Mouse (Mus musculus) myocyte (in vitro differentiated cells): ENCODE data around the gene Zbtb14. TPM values are rescaled to one million over a fixed set of nuclear protein-coding genes. Genes with fewer than 3 reads are reported as not detected.

Source experiments
- H3K27me3 ChIP-seq: one replicate; pipeline ENCODE4 v1.6.1; 2011; ENCODE audit not compliant: control insufficient read depth, insufficient read depth, insufficient read length
- H3K36me3 ChIP-seq: one replicate; pipeline ENCODE4 v1.6.1; 2011; ENCODE audit not compliant: control insufficient read depth, insufficient read depth
- H3K4me2 ChIP-seq: one replicate; pipeline ENCODE4 v1.6.1; 2011; ENCODE audit warnings: low read depth, control low read depth
- H3K4me3 ChIP-seq: one replicate; pipeline ENCODE4 v1.5.1; 2011; ENCODE audit warnings: mild to moderate bottlenecking, control low read depth, moderate library complexity
- H3K79me2 ChIP-seq: one replicate; pipeline ENCODE4 v1.6.1; 2011; ENCODE audit not compliant: control insufficient read depth, insufficient read depth
- H3ac ChIP-seq: one replicate; pipeline ENCODE4 v1.6.1; 2011; ENCODE audit not compliant: control insufficient read depth, insufficient read length
- CEBPB ChIP-seq: IDR thresholded peaks from 2 replicates; pipeline ENCODE4 v1.6.1; 2011; ENCODE audit warnings: mild to moderate bottlenecking, moderate library complexity; ENCODE audit not compliant: poor library complexity, insufficient read depth, severe bottlenecking
- E2F4 ChIP-seq: IDR thresholded peaks from one replicate; pipeline ENCODE4 v1.6.1; 2011; ENCODE audit warnings: mild to moderate bottlenecking, control low read depth, moderate library complexity; ENCODE audit not compliant: insufficient read depth
- MAX ChIP-seq: IDR thresholded peaks from one replicate; pipeline ENCODE4 v1.6.1; 2011; ENCODE audit warnings: low read depth, mild to moderate bottlenecking, control low read depth
- MYOD1 ChIP-seq, 3 experiments: IDR thresholded peaks; one replicate each; pipeline ENCODE4 v1.6.1; 2011; ENCODE audit warnings: control low read depth in 2 of 3, low read depth in 2 of 3, mild to moderate bottlenecking in 2 of 3, moderate library complexity in 1 of 3; ENCODE audit not compliant: insufficient read length in 2 of 3, control insufficient read depth in 1 of 3
- MYOG ChIP-seq, 3 experiments: IDR thresholded peaks; one replicate each; pipeline ENCODE4 v1.6.1; 2011; ENCODE audit warnings: control low read depth in 2 of 3, low read depth in 2 of 3, mild to moderate bottlenecking in 2 of 3; ENCODE audit not compliant: insufficient read length in 2 of 3, control insufficient read depth in 1 of 3, insufficient read depth in 1 of 3
- POLR2A ChIP-seq: IDR thresholded peaks from one replicate; pipeline ENCODE4 v1.6.1; 2011; ENCODE audit warnings: low read depth, mild to moderate bottlenecking, control low read depth, moderate library complexity; ENCODE audit not compliant: insufficient read length
- POLR2AphosphoS2 ChIP-seq: IDR thresholded peaks from one replicate; pipeline ENCODE4 v1.6.1; 2011; ENCODE audit warnings: low read depth, control low read depth; ENCODE audit not compliant: insufficient read length
- REST ChIP-seq: IDR thresholded peaks from one replicate; pipeline ENCODE4 v1.6.1; 2011; ENCODE audit warnings: mild to moderate bottlenecking, control low read depth, moderate library complexity; ENCODE audit not compliant: insufficient read depth, insufficient read length
- SRF ChIP-seq: IDR thresholded peaks from one replicate; pipeline ENCODE4 v1.6.1; 2011; ENCODE audit warnings: low read depth; ENCODE audit not compliant: control insufficient read depth, insufficient read length
- TCF12 ChIP-seq: IDR thresholded peaks from one replicate; pipeline ENCODE4 v1.6.1; 2011; ENCODE audit warnings: mild to moderate bottlenecking, control low read depth; ENCODE audit not compliant: poor library complexity, insufficient read depth, severe bottlenecking
- TCF3 ChIP-seq: IDR thresholded peaks from one replicate; pipeline ENCODE4 v1.6.1; 2011; ENCODE audit warnings: low read depth, control low read depth; ENCODE audit not compliant: insufficient read length
- USF1 ChIP-seq: IDR thresholded peaks from one replicate; pipeline ENCODE4 v1.6.1; 2011; ENCODE audit warnings: low read depth, mild to moderate bottlenecking, control low read depth, moderate library complexity
- polyA plus RNA-seq: library from polyadenylated mRNA; unstranded; fragments of >200 nt; fragmentation: generic; extraction: Trizol; gene quantifications from one replicate; pipeline ENCODE4 v1.2.1, GENCODE M21; 2012; ENCODE audit warnings: missing spikeins

Zbtb14 gene
- polyA plus RNA-seq, 1 experiment, result 3.8 TPM

DNA sequence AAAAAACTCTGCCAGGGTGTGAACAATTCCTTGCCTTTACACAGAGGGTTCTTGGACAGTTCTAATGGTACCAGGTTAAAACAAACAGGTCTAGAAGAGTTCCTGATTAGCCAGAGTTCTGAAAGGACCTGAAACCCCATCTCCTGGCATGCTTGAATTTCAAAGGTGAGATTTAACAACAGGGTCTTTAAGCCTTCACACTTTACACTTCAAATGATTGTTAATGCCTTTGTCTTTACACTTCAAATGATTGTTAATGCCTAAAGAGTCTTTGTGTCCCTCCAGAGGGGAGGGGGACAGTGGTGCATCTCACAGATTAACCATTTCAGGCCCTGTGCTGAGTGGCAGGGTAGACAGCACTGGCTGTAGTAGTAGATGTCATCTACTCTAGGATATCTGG lies 15.2 kb downstream of the Zbtb14 start:
- Histone ChIP-seq H3K79me2 (no peaks in the 10 kb centered on the region), H3K4me2 (no peak overlapping the region), H3K36me3 (no peaks in the 10 kb centered on the region), H3K27me3 (no peaks in the 10 kb centered on the region), H3K4me3 (no peak overlapping the region), H3ac (no peak overlapping the region)
- no peak for TF ChIP-seq POLR2A
- TF ChIP-seq SRF, result no peak
- no peak for TF ChIP-seq MAX
- TF ChIP-seq TCF3, result no peak
- no peak for TF ChIP-seq REST
- TF ChIP-seq MYOD1 (IDR thresholded peaks at IDR 0.05; ENCODE audit: control insufficient read depth in 1 of 3, insufficient read length in 2 of 3, low read depth in 2 of 3), result no peak
- no peak for TF ChIP-seq CEBPB
- TF ChIP-seq TCF12, result no peak

DNA sequence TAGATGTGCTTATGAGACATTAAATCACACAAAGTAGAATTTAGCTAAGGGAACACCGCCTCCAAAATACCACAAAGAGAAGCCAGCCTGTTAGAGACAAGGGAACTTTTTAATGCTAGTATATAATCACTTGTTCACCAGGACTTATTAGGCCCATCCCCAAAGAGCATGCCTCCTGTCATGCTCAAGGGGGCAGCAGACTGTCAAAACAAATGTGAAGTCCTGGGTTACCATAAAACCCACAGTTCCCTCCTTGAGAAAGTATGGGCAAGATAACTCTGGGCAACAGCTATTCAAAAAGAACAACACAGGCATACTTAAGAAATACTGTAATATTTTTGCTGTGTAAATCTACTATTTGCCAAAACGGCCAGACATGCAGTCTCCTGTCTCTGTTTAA lies 18.3 kb downstream of the Zbtb14 start:
- no peak for TF ChIP-seq POLR2A
- TF ChIP-seq MYOG (IDR thresholded peaks at IDR 0.05; ENCODE audit: control insufficient read depth in 1 of 3, insufficient read depth in 1 of 3, insufficient read length in 2 of 3, low read depth in 2 of 3), result no peak
- no peak for TF ChIP-seq E2F4
- TF ChIP-seq MYOD1 (IDR thresholded peaks at IDR 0.05; ENCODE audit: control insufficient read depth in 1 of 3, insufficient read length in 2 of 3, low read depth in 2 of 3), result no peak
- no peak for TF ChIP-seq SRF
- TF ChIP-seq TCF12, result no peak
- TF ChIP-seq POLR2AphosphoS2, result no peak
- TF ChIP-seq CEBPB, result no peak
- no peak for TF ChIP-seq REST
- TF ChIP-seq USF1, result no peak
- no peak for TF ChIP-seq TCF3
- no peak for TF ChIP-seq MAX
- H3K27me3 ChIP-seq, result no peaks in the 10 kb centered on the region
- no peak overlapping the region for H3K4me3 ChIP-seq
- no peak overlapping the region for H3ac ChIP-seq
- H3K79me2 ChIP-seq, result no peaks in the 10 kb centered on the region
- H3K4me2 ChIP-seq, result no peak overlapping the region
- H3K36me3 ChIP-seq, result no peaks in the 10 kb centered on the region

DNA sequence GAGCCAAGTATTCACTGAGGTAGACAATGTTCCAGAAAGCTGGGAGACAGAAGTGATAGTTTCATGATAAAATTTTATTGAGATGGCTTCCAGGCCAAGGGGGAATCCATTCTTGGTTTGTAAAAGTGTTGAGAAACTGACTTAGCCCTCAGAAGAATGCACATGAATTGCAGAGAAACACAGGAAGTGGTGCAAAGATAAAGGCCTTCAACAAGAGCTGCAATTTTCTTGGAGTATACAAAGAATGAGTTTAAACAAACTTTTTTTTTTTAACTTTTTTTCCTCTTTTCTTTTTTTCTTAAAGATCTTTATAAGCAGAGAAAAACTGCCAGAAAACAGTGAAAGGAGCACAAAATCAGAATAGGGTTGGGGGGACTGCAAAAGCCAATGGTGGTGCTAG lies 33.3 kb downstream of the Zbtb14 start:
- Histone ChIP-seq H3K27me3 (no peaks in the 10 kb centered on the region), H3K4me2 (peak overlapping the region; percentile 87), H3K79me2 (peaks cover 10% of the 10 kb centered on the region), H3K36me3 (no peaks in the 10 kb centered on the region), H3ac (no peak overlapping the region), H3K4me3 (peak overlapping the region; percentile 84)
- TF ChIP-seq POLR2AphosphoS2 (no peak), SRF (no peak), MYOD1 (IDR thresholded peaks at IDR 0.05; ENCODE audit: control insufficient read depth in 1 of 3, insufficient read length in 2 of 3, low read depth in 2 of 3) (no peak), MYOG (IDR thresholded peaks at IDR 0.05; ENCODE audit: control insufficient read depth in 1 of 3, insufficient read depth in 1 of 3, insufficient read length in 2 of 3, low read depth in 2 of 3) (no peak), TCF12 (no peak), REST (no peak), MAX (no peak), USF1 (no peak), POLR2A (no peak)

DNA sequence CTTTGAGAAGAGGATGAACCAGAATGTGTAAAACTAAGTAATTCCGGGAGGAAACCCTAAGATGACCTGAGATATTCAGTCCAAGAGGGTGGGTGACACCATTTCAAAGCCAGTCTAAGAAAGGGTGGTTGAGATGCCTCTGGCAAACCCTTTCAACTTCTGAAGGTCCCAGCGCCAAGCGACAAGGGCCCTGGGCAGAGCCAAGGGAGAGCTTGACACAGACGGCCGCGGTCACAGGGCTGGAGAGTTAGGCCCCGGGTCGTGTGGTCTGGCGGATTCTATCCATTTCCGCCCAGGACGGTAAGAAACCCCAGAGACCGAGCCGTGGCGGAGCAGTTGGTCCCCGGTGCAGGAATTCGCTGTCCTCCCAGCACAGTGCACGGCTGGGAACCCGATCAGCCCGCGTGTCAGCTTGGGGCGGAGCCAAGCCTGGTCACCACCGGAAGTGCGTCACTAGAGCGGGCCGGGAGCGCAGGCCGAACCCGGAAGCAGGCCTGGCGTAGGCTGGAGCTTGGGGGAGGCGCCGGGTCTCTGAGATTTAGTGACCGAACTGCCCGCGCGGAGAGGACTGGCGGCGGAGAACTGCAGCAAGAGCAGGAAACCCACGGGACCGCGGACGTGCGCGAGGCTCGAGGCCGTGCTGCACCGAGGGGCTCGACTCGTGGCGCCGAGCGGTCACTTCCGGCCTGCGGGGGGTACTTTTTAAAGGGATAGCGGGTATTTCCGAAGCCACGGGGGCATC lies 34.2 kb downstream of the Zbtb14 start:
- H3K27me3 ChIP-seq, result no peaks in the 10 kb centered on the region
- TF ChIP-seq REST, result no peak
- peak; percentile 95 for TF ChIP-seq POLR2AphosphoS2
- peak in 1 of 3 experiments; percentile 30 for TF ChIP-seq MYOG (IDR thresholded peaks at IDR 0.05; ENCODE audit: control insufficient read depth in 1 of 3, insufficient read depth in 1 of 3, insufficient read length in 2 of 3, low read depth in 2 of 3)
- TF ChIP-seq USF1, result no peak
- TF ChIP-seq POLR2A, result peak; percentile 97
- peak; percentile 84 for TF ChIP-seq SRF
- peak; percentile 73 for TF ChIP-seq E2F4
- TF ChIP-seq MAX, result peak; percentile 18
- H3ac ChIP-seq, result peak overlapping the region; percentile 30
- H3K4me2 ChIP-seq, result peak overlapping the region; percentile 87
- peak overlapping the region; percentile 84 for H3K4me3 ChIP-seq
- H3K79me2 ChIP-seq, result peaks cover 10% of the 10 kb centered on the region
- no peaks in the 10 kb centered on the region for H3K36me3 ChIP-seq

DNA sequence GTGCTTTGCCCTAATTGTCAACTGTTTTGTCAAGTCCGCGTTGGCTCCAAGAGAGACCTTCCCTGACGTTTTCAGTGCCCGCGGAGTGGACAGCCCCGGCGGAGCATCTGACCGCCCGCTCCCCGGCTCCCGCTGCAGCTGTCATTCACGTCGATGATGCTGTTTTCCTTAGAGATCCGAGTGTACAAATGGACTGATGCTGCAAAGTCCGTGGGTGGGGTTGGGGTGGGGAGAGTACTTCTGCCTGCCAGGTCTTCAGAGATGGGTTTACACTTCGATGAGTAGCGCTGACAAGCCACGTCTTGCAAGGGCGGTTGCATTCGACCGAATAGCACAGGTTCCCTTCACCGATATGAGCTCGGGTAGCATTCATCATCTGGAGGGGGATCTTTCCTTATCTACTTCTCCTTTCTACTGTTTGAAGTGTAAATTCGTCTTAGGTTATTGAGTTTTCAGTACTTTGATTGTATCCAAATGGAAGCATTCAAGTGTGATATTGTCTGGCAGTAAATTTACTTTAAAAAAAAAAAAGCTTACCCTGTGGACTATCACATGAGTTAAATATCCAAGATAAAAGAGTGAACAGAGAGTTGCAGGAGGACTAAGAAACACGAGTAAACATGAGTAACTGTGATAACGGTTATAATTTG lies 35.0 kb downstream of the Zbtb14 start:
- Histone ChIP-seq H3ac (peak overlapping the region; percentile 30), H3K4me3 (peak overlapping the region; percentile 84), H3K36me3 (no peaks in the 10 kb centered on the region), H3K4me2 (peak overlapping the region; percentile 83), H3K27me3 (no peaks in the 10 kb centered on the region), H3K79me2 (peaks cover 10% of the 10 kb centered on the region)
- TF ChIP-seq MYOD1 (IDR thresholded peaks at IDR 0.05; ENCODE audit: control insufficient read depth in 1 of 3, insufficient read length in 2 of 3, low read depth in 2 of 3) (peak in 1 of 3 experiments; percentile 41), POLR2AphosphoS2 (no peak), SRF (no peak), TCF12 (no peak), TCF3 (no peak), MAX (no peak), POLR2A (no peak), REST (no peak), E2F4 (no peak), MYOG (IDR thresholded peaks at IDR 0.05; ENCODE audit: control insufficient read depth in 1 of 3, insufficient read depth in 1 of 3, insufficient read length in 2 of 3, low read depth in 2 of 3) (peak in 1 of 3 experiments; percentile 55), CEBPB (no peak)
